Mouse (Mus musculus): ENCODE measurements around the gene Vmn2r109. TPM values are rescaled to one million over a fixed set of nuclear protein-coding genes. Genes with fewer than 3 reads are reported as not detected.
"Not testable (repeated sequence)": the region's sequence is repeated elsewhere in the genome, so short reads cannot be mapped to it uniquely, and the experiment has no call there.

Gene Vmn2r109
- not detected in 2 replicates for polyA plus RNA-seq (2012; rRNA removed)

DNA sequence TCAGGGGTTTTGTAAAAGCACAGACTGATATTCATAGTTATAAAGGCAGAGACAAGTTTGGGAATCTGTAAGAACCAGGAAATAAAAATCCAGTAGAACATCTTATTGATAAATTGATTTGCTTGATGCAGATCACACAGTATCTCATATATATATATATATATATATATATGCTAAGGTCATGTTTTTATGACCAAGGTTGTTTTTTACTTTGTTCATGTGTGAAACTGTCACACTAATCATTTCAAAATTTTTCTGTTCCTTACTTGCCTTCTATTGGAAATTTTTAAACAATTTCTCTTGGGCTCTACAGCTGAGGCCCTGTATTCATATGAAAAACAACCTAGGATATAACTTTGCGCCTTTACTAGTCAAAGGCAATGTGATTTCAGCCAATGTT lies at the start of gene Vmn2r109:
Gene Vmn2r109, minus strand, starts transcription at position 101 of the 400 bp plus-strand sequence.
- no peaks in the 10 kb centered on the region for H3K4me1 ChIP-seq (ENCODE audit: control insufficient read depth, insufficient read depth, low read length)

GRCm38 (mm10) chr17:20596323-20596722 lies 31.8 kb upstream of the Vmn2r109 start, which contains the start of gene Vmn2r110:
Vmn2r110 (minus strand) TSS chr17:20596423.
- H3K36me3 ChIP-seq (ENCODE audit: control insufficient read depth, insufficient read depth, low read length): no peaks in the 10 kb centered on the region
- no peaks in the 10 kb centered on the region for H3K4me1 ChIP-seq (ENCODE audit: control insufficient read depth, insufficient read depth, low read length)
- WGBS: 47% methylated on average over 1 of the region's 1 CpGs
- TF ChIP-seq POLR2A (IDR thresholded peaks at IDR 0.05; ENCODE audit: low read depth, low read length) (no peak), CTCF (conservative IDR thresholded peaks at IDR 0.05; ENCODE audit: insufficient read depth, insufficient read length, low read depth, low read length) (no peak)
- DNase-seq: no peak
- H3K4me3 ChIP-seq (ENCODE audit: insufficient read depth, low read depth, low read length): no peak within 1 kb of the TSS
- H3K27ac ChIP-seq (ENCODE audit: insufficient read depth, low read depth, low read length): no peak within 1 kb of the TSS
- H3K27me3 ChIP-seq (replicated peaks; ENCODE audit: control insufficient read depth, insufficient read depth, low read length): no peaks in the 10 kb centered on the region

More for the DNA sequence above, at the start of gene Vmn2r109:
- Histone ChIP-seq H3K4me3 (ENCODE audit: insufficient read depth, low read depth, low read length) (no peak within 1 kb of the TSS), H3K27me3 (replicated peaks; ENCODE audit: control insufficient read depth, insufficient read depth, low read length) (no peaks in the 10 kb centered on the region), H3K36me3 (ENCODE audit: control insufficient read depth, insufficient read depth, low read length) (no peaks in the 10 kb centered on the region), H3K27ac (ENCODE audit: insufficient read depth, low read depth, low read length) (no peak within 1 kb of the TSS)
- TF ChIP-seq CTCF (conservative IDR thresholded peaks at IDR 0.05; ENCODE audit: insufficient read depth, insufficient read length, low read depth, low read length) (no peak), POLR2A (IDR thresholded peaks at IDR 0.05; ENCODE audit: low read depth, low read length) (no peak)
- no peak for DNase-seq
- WGBS: 92% methylated on average over 1 of the region's 1 CpGs

- not testable (repeated sequence) for H3K4me3 ChIP-seq (ENCODE audit: insufficient read depth, low read depth, low read length); H3K36me3 ChIP-seq (ENCODE audit: control insufficient read depth, insufficient read depth, low read length); DNase-seq; H3K27me3 ChIP-seq (replicated peaks; ENCODE audit: control insufficient read depth, insufficient read depth, low read length); H3K4me1 ChIP-seq (ENCODE audit: control insufficient read depth, insufficient read depth, low read length); H3K27ac ChIP-seq (ENCODE audit: insufficient read depth, low read depth, low read length)
Measured at GRCm38 (mm10) chr17:20508247-20508646, 56.3 kb downstream of the Vmn2r109 start.

DNA sequence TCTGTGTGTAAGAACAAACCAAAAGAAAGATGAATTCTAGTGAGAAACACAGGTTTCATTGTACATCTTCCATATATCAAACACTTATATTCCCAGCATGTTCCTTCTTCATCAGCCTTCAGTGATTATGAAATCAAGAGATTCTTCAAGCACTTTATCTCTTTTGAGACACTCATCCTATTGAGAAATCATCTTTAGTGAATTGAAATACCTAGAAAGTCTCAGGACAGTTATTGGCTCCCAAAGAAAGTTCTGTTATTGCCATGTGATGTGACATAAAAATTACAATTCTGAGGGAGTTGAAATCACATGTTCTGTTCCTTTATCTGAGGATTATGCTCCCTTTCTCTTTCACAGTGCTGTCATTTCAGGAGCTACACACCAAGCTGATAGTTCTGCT lies 66.7 kb downstream of the Vmn2r109 start, which contains the start of gene Vmn1r225:
Gene Vmn1r225, plus strand, starts transcription at position 301 of the 400 bp plus-strand sequence.
- no peak within 1 kb of the TSS for H3K27ac ChIP-seq (ENCODE audit: insufficient read depth, low read depth, low read length)
- H3K4me3 ChIP-seq (ENCODE audit: insufficient read depth, low read depth, low read length): no peak within 1 kb of the TSS
- H3K4me1 ChIP-seq (ENCODE audit: control insufficient read depth, insufficient read depth, low read length): no peaks in the 10 kb centered on the region
- no peaks in the 10 kb centered on the region for H3K27me3 ChIP-seq (replicated peaks; ENCODE audit: control insufficient read depth, insufficient read depth, low read length)
- no peak for TF ChIP-seq POLR2A (IDR thresholded peaks at IDR 0.05; ENCODE audit: low read depth, low read length)
- TF ChIP-seq CTCF (conservative IDR thresholded peaks at IDR 0.05; ENCODE audit: insufficient read depth, insufficient read length, low read depth, low read length): no peak
- H3K36me3 ChIP-seq (ENCODE audit: control insufficient read depth, insufficient read depth, low read length): no peaks in the 10 kb centered on the region
- DNase-seq: no peak

Other genes starting within 250 kb of the Vmn2r109 start
- gene Vmn2r107, start 219.5 kb downstream of the Vmn2r109 start, polyA plus RNA-seq (2012; rRNA removed): not detected in 2 replicates
- not detected in 2 replicates for gene Vmn1r224, start 150.6 kb downstream of the Vmn2r109 start, polyA plus RNA-seq (2012; rRNA removed)
- not detected in 2 replicates for gene Vmn2r108, start 83.4 kb downstream of the Vmn2r109 start, polyA plus RNA-seq (2012; rRNA removed)
- gene Vmn1r225, start 66.6 kb downstream of the Vmn2r109 start, polyA plus RNA-seq (2012; rRNA removed): not detected in 2 replicates
- gene Vmn2r110, start 31.7 kb upstream of the Vmn2r109 start, polyA plus RNA-seq (2012; rRNA removed): not detected in 2 replicates
- not detected in 2 replicates for gene Fpr-rs3, start 60.1 kb upstream of the Vmn2r109 start, polyA plus RNA-seq (2012; rRNA removed)
- not detected in 2 replicates for gene Vmn1r226, start 118.1 kb upstream of the Vmn2r109 start, polyA plus RNA-seq (2012; rRNA removed)
- gene Vmn1r227, start 165.1 kb upstream of the Vmn2r109 start, polyA plus RNA-seq (2012; rRNA removed): not detected in 2 replicates
- not detected in 2 replicates for gene Vmn1r228, start 221.4 kb upstream of the Vmn2r109 start, polyA plus RNA-seq (2012; rRNA removed)
- not detected in 2 replicates for gene Vmn1r229, start 246.8 kb upstream of the Vmn2r109 start, polyA plus RNA-seq (2012; rRNA removed)